Mouse (Mus musculus): ENCODE results near the gene Eipr1.

DNA sequence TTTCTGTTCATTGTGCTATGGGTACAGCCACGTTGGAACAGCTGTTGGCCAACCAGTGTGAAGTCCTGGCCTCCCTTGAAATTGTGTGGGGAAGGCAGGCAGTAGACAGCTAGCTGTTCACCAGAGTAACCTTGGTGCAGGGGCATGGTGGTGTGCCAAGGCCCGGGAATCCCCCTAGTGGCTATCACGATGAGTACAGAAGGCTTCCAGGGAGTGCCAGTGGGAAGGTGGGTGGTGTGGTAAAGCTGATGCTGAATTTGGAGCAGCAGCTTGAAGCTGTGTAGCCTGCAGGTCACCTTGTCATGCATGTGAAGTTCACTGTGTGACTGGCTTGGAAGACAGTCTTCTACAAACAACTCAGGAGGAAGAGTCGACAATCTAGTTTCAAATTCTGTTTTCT lies 32.8 kb downstream of the Eipr1 start:
- TF ChIP-seq CTCF (IDR thresholded peaks at IDR 0.05; ENCODE audit: extremely low read depth, insufficient read depth, insufficient read length, insufficient replicate concordance) = no peak
- TF ChIP-seq POLR2A (IDR thresholded peaks at IDR 0.05; ENCODE audit: low read depth, low read length) = no peak
